Comparison of ENCODE assay signal across 8 mouse cellular contexts in the genomic region with DNA sequence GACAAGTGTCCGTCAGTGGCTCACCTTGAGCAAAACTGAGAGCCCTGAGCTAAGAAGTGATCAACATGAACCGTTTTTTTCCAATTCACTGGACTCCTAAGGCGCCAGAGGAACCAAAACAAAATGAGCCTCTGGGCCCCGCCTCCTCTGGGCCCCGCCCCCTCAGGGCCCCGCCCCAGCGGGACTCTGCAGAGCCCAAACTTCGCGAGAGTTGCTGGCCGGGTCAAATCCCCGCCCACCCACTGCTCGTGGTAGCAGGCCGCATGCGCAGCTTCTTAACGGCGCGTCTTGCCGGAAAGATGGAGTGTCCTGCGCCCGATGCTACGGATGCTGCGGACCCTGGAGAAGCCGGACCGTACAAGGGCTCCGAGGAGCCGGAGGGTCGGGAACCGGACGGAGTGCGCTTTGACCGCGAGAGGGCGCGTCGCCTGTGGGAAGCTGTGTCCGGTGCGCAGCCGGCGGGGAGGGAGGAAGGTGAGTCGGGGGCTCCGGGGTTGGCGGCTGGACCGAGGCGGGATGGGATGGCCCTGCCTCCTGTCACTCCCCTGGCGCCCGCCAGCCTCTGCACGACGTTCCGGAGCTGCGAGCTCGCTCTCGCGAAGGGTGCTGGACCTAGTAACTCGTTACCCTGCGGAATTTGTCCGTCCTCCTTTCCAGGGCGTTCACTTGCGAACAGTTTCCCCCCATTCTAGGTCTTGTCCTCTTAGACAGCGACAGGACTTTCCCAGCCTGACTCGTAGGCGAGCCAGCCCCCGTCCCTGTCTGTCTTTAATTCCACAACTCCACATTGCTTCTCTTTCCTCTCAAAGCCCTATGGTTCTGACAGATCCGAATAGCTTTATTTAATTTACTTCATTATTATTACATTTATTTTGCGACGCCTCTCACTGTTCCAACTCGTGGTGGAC. TPM values are rescaled to one million over a fixed set of nuclear protein-coding genes. Genes with fewer than 3 reads are reported as not detected.
DNase-seq lines count a peak whose midpoint lies in the region; ATAC-seq lines count a peak whose summit lies in the region.

A gene (plus strand): TSS at position 267 of the 908 bp plus-strand sequence.

- peak within 1 kb of the TSS; percentile 64 for H3K4me2 ChIP-seq in hindbrain, embryonic 15.5 days

- under 1% methylated on average over 50 of the region's 66 CpGs for WGBS in hindbrain, embryonic 15.5 days

- H3K9ac ChIP-seq in hindbrain, embryonic 15.5 days = peak within 1 kb of the TSS; percentile 81

- DNase-seq in T-cell, adult 2 months (ENCODE audit: low spot score) = peak; percentile 97
- peak; percentile 96 to 97 for DNase-seq in cerebellum, postnatal 36 days
- DNase-seq in frontal cortex, postnatal 36 days (ENCODE audit: low spot score in 2 of 2) = peak; percentile 94 to 97
- DNase-seq in left cerebral cortex, adult 11 months (ENCODE audit: low spot score) = peak; percentile 94
- peak; percentile 98 to 99 for DNase-seq in lung, postnatal 4 days
- DNase-seq in retina, postnatal 7 days (ENCODE audit: low read depth, low spot score) = peak; percentile 94
- peak; percentile 90 for DNase-seq in urinary bladder, adult 2 months (ENCODE audit: low spot score)

- no peaks in the 10 kb centered on the region for H3K27me3 ChIP-seq in hindbrain, embryonic 15.5 days

- peak within 1 kb of the TSS; percentile 87 for H3K27ac ChIP-seq in hindbrain, embryonic 15.5 days (replicated peaks)

- peak; percentile 94 for ATAC-seq in hindbrain, embryonic 15.5 days (ENCODE audit: low FRiP score, low read depth)

- H3K4me1 ChIP-seq in hindbrain, embryonic 15.5 days (replicated peaks) = peaks cover 14% of the 10 kb centered on the region

- H3K4me3 ChIP-seq in hindbrain, embryonic 15.5 days = peak within 1 kb of the TSS; percentile 94

- H3K9me3 ChIP-seq in hindbrain, embryonic 15.5 days = no peaks in the 10 kb centered on the region

- H3K36me3 ChIP-seq in hindbrain, embryonic 15.5 days = peaks cover 6% of the 10 kb centered on the region; the same call in 1 of the 2 replicates

RNA-seq across cellular contexts. Expression of the gene that starts here (rescaled TPM):
- polyA plus RNA-seq in hindbrain, embryonic 15.5 days (2015; fragmentation: Nextera tagmentation; extraction: Ambion mirVana) = 28.4 and 30.1 TPM in 2 replicates
- 30.0 and 34.6 TPM in 2 replicates for polyA plus RNA-seq in urinary bladder, adult 2 months (2012; rRNA removed)

Comparison
In these comparisons a context has a peak if more than half of its experiments do, and no peak if none do; other contexts are left out.
1. Peak in every context shown above with its lines: DNase-seq, ATAC-seq, H3K4me3 ChIP-seq and H3K27ac ChIP-seq.